In the genomic region with DNA sequence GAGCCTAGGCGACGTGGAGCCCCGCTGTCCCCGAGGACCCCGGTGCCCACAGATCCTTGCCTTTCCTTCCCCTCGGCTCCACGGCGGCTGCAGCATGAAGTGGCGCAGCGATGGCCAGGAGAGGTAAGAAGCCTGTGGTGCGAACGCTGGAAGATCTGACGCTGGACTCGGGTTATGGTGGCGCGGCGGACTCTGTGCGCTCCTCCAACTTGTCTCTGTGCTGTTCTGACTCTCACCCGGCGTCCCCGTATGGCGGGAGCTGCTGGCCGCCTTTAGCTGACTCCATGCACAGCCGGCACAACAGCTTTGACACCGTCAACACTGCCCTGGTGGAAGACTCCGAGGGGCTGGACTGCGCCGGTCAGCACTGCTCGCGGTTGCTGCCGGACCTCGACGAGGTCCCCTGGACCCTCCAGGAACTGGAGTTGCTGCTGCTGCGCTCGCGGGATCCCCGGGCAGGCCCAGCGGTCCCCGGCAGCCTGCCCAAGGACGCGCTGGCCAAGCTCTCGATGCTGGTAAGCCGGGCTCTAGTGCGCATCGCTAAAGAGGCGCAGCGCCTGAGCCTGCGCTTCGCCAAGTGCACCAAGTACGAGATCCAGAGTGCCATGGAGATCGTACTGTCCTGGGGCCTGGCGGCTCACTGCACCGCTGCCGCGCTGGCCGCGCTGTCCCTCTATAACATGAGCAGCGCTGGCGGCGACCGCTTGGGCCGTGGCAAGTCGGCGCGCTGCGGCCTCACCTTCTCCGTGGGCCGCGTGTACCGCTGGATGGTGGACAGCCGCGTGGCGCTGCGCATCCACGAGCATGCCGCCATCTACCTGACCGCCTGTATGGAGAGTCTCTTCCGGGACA, we compare ENCODE assay signal across 8 mouse cellular contexts. TPM values are rescaled to one million over a fixed set of nuclear protein-coding genes. Genes with fewer than 3 reads are reported as not detected.
DNase-seq lines count a peak whose midpoint lies in the region; ATAC-seq and TF ChIP-seq lines count a peak whose summit lies in the region.

No protein-coding gene starts in this region.

- no peaks in the 10 kb centered on the region for H3K9me3 ChIP-seq in forebrain, postnatal 0 days (ENCODE audit: low read length)

- TF ChIP-seq CTCF in Patski (IDR thresholded peaks at IDR 0.05): no peak
- TF ChIP-seq CTCF in forebrain, postnatal 0 days (IDR thresholded peaks at IDR 0.05; ENCODE audit: low read depth): no peak

- peak overlapping the region; percentile 50; the same call in 1 of the 2 replicates for H3K27ac ChIP-seq in forebrain, postnatal 0 days (ENCODE audit: low read depth, low read length)

- in situ Hi-C loops in Patski (cut with MboI; ENCODE audit: low pct_unique_long_range_greater_than_20kb): loop anchor here (5.0 kb wide), 1 partner anchor 255 kb away; no protein-coding TSS in a partner anchor

- DNase-seq in Patski (ENCODE audit: low read depth, low spot score) (peak; percentile 10), adipocyte (ENCODE audit: low spot score) (no peak)
- peak; percentile 52 for DNase-seq in cerebellum, adult 11-12 months
- peak; percentile 64 for DNase-seq in forebrain, postnatal 0 days
- DNase-seq in heart, postnatal 25 days (ENCODE audit: low spot score): peak; percentile 5
- DNase-seq in layer of hippocampus, postnatal 10 days (ENCODE audit: low spot score in 2 of 2): peak; percentile 38 to 51
- peak; percentile 32 for DNase-seq in lung, postnatal 10 days
- DNase-seq in ovary, postnatal 36 days (ENCODE audit: low spot score): peak; percentile 67

- H3K36me3 ChIP-seq in forebrain, postnatal 0 days (ENCODE audit: insufficient read depth): no peaks in the 10 kb centered on the region

- POLR2A ChIA-PET in Patski (lab: Charles Lee): interaction anchor here (0.6 to 1.3 kb wide), 2 partner anchors 59 to 126 kb away, joined by 3 read pairs; no protein-coding TSS in a partner anchor

- peak overlapping the region; percentile 68 for H3K9ac ChIP-seq in forebrain, postnatal 0 days

- WGBS in forebrain, postnatal 0 days: 2% methylated on average over 78 of the region's 78 CpGs

- H3K4me2 ChIP-seq in forebrain, postnatal 0 days (ENCODE audit: low read depth): peak overlapping the region; percentile 99

- H3K4me3 ChIP-seq in forebrain, postnatal 0 days (ENCODE audit: low read depth, low read length): peak overlapping the region; percentile 59

- 0 out of 2 replicates have a peak, but pooled peaks cover 3% of the 10 kb centered on the region for H3K4me1 ChIP-seq in forebrain, postnatal 0 days (ENCODE audit: insufficient read depth)

- peaks cover 4% of the 10 kb centered on the region for H3K27me3 ChIP-seq in Patski
- no peaks in the 10 kb centered on the region for H3K27me3 ChIP-seq in forebrain, postnatal 0 days (ENCODE audit: insufficient read depth, low read length)

- intact Hi-C loops in heart, postnatal 25 days (cut with DNase I): no loop called here

- peak; percentile 23 for ATAC-seq in Patski
- ATAC-seq in forebrain, postnatal 0 days: peak; percentile 32

- CTCF ChIA-PET in Patski (lab: Charles Lee): no interaction called here

RNA-seq across cellular contexts. Expression of gene Btbd11, which starts 0.8 kb away (rescaled TPM):
- polyA plus RNA-seq in Patski (2021): 3.5 TPM
- 17.6 and 22.5 TPM in 2 replicates for total RNA-seq in forebrain, postnatal 0 days (2014; rRNA removed)
- 7.5 and 9.9 TPM in 2 replicates for polyA plus RNA-seq in forebrain, postnatal 0 days (2015; fragmentation: Nextera tagmentation; extraction: Ambion mirVana)
- 1 to 10 TPM; 1.4 to 1.7 TPM for total RNA-seq in heart, postnatal 25 days (2021)
- total RNA-seq in layer of hippocampus, postnatal 10 days (2021): 10 to 100 TPM; 17.6 to 18.5 TPM
